Mouse (Mus musculus) midbrain, embryonic 12.5 days (tissue): Measurements from ENCODE around the gene Eda. TPM values are rescaled to one million over a fixed set of nuclear protein-coding genes. Genes with fewer than 3 reads are reported as not detected.

ENCODE experiments used
- ATAC-seq: fragments of 200-750 bp; cut with Nextera tagmentation; 2 replicates; pipeline ENCODE4 v1.8.0; 2017; ENCODE audit warnings: low read depth, moderate TSS enrichment, moderate library complexity; ENCODE audit not compliant: low FRiP score
- H3K27ac ChIP-seq: fragments of 300-500 bp; sonication (generic); replicated peaks from 2 replicates; pipeline ENCODE4 v1.5.1; 2016; ENCODE audit warnings: mild to moderate bottlenecking
- H3K27me3 ChIP-seq: fragments of 300-500 bp; sonication (generic); 2 replicates; pipeline ENCODE4 v1.6.1; 2016; ENCODE audit warnings: mild to moderate bottlenecking
- H3K36me3 ChIP-seq: fragments of 300-500 bp; sonication (generic); 2 replicates; pipeline ENCODE4 v1.6.1; 2016
- H3K4me1 ChIP-seq: fragments of 300-500 bp; sonication (generic); 2 replicates; pipeline ENCODE4 v1.6.1; 2016
- H3K4me2 ChIP-seq: fragments of 300-500 bp; sonication (generic); replicated peaks from 2 replicates; pipeline ENCODE4 v1.6.1; 2016; ENCODE audit warnings: mild to moderate bottlenecking, moderate library complexity
- H3K4me3 ChIP-seq: fragments of 300-500 bp; sonication (generic); 2 replicates; pipeline ENCODE4 v1.5.1; 2016; ENCODE audit warnings: mild to moderate bottlenecking
- H3K9ac ChIP-seq: fragments of 300-500 bp; sonication (generic); replicated peaks from 2 replicates; pipeline ENCODE4 v1.6.1; 2016; ENCODE audit warnings: mild to moderate bottlenecking, moderate library complexity
- H3K9me3 ChIP-seq: fragments of 300-500 bp; sonication (generic); 2 replicates; pipeline ENCODE4 v1.6.1; 2016; ENCODE audit warnings: mild to moderate bottlenecking
- WGBS: fragments of 180-500 bp; shearing (Covaris S2); methylation state at CpG from one replicate; pipeline ENCODE4 v1.1.7; 2016; 5-methylcytosine and 5-hydroxymethylcytosine counted together
- polyA plus RNA-seq: library from polyadenylated mRNA; unstranded; fragments of >200 nt; fragmentation: Nextera tagmentation; extraction: Ambion mirVana; gene quantifications from 2 replicates; pipeline ENCODE4 v1.2.1, GENCODE M21; 2016

The Eda gene
- polyA plus RNA-seq, 1 experiment from 2014 or later, result 2.7 TPM

GRCm38 (mm10) chrX:100314172-100314902, 338.9 kb downstream of the Eda start:
- no peaks in the 10 kb centered on the region for H3K4me1 ChIP-seq

GRCm38 (mm10) chrX:100340687-100341086, 365.3 kb downstream of the Eda start:
- no peak overlapping the region for H3K4me2 ChIP-seq
- H3K4me1 ChIP-seq, result no peaks in the 10 kb centered on the region
- no peaks in the 10 kb centered on the region for H3K9me3 ChIP-seq
- no peak for ATAC-seq
- no peaks in the 10 kb centered on the region for H3K36me3 ChIP-seq
- no peak overlapping the region for H3K27ac ChIP-seq
- no peak overlapping the region for H3K4me3 ChIP-seq
- 76% methylated on average over 2 of the region's 2 CpGs for WGBS
- H3K27me3 ChIP-seq, result peaks cover 23% of the 10 kb centered on the region; the same call in 1 of the 2 replicates
- H3K9ac ChIP-seq, result no peak overlapping the region

More at GRCm38 (mm10) chrX:100314172-100314902, 338.9 kb downstream of the Eda start:
- Histone ChIP-seq H3K27ac (no peak overlapping the region), H3K36me3 (no peaks in the 10 kb centered on the region), H3K4me2 (no peak overlapping the region), H3K9me3 (no peaks in the 10 kb centered on the region), H3K27me3 (no peaks in the 10 kb centered on the region), H3K4me3 (no peak overlapping the region), H3K9ac (no peak overlapping the region)
- ATAC-seq, result no peak

- Histone ChIP-seq H3K27me3 (peaks cover 10% of the 10 kb centered on the region), H3K36me3 (no peaks in the 10 kb centered on the region), H3K27ac (no peak overlapping the region), H3K4me3 (no peak overlapping the region), H3K4me1 (no peaks in the 10 kb centered on the region), H3K9ac (no peak overlapping the region), H3K9me3 (no peaks in the 10 kb centered on the region), H3K4me2 (no peak overlapping the region)
- WGBS, result 82% methylated on average over 2 of the region's 2 CpGs
- no peak for ATAC-seq
Observed at GRCm38 (mm10) chrX:100344433-100344832, 369.0 kb downstream of the Eda start.

- ATAC-seq, result no peak
- peaks cover 22% of the 10 kb centered on the region for H3K27me3 ChIP-seq
- H3K4me2 ChIP-seq, result no peak overlapping the region
- no peaks in the 10 kb centered on the region for H3K9me3 ChIP-seq
- WGBS, result 92% methylated on average over 2 of the region's 2 CpGs
- no peaks in the 10 kb centered on the region for H3K36me3 ChIP-seq
- no peak overlapping the region for H3K4me3 ChIP-seq
- H3K27ac ChIP-seq, result no peak overlapping the region
- no peaks in the 10 kb centered on the region for H3K4me1 ChIP-seq
- H3K9ac ChIP-seq, result no peak overlapping the region
Observed at GRCm38 (mm10) chrX:100356974-100357373, 381.6 kb downstream of the Eda start.

GRCm38 (mm10) chrX:100389887-100390286, 414.5 kb downstream of the Eda start:
- Histone ChIP-seq H3K36me3 (no peaks in the 10 kb centered on the region), H3K9ac (no peak overlapping the region), H3K27ac (no peak overlapping the region), H3K9me3 (no peaks in the 10 kb centered on the region), H3K27me3 (peaks cover 14% of the 10 kb centered on the region; the same call in 1 of the 2 replicates), H3K4me2 (no peak overlapping the region), H3K4me3 (no peak overlapping the region), H3K4me1 (no peaks in the 10 kb centered on the region)
- 79% methylated on average over 1 of the region's 1 CpGs for WGBS
- ATAC-seq, result no peak

GRCm38 (mm10) chrX:100392304-100392703, 416.9 kb downstream of the Eda start:
- no peak for ATAC-seq
- H3K4me2 ChIP-seq, result no peak overlapping the region
- 36% methylated on average over 6 of the region's 6 CpGs for WGBS
- H3K4me1 ChIP-seq, result no peaks in the 10 kb centered on the region
- H3K9me3 ChIP-seq, result no peaks in the 10 kb centered on the region
- no peaks in the 10 kb centered on the region for H3K36me3 ChIP-seq
- no peak overlapping the region for H3K27ac ChIP-seq
- H3K27me3 ChIP-seq, result peaks cover 23% of the 10 kb centered on the region
- no peak overlapping the region for H3K4me3 ChIP-seq
- no peak overlapping the region for H3K9ac ChIP-seq

- Histone ChIP-seq H3K4me1 (no peaks in the 10 kb centered on the region), H3K27me3 (peaks cover 36% of the 10 kb centered on the region), H3K4me2 (no peak overlapping the region), H3K36me3 (no peaks in the 10 kb centered on the region), H3K27ac (no peak overlapping the region), H3K9ac (no peak overlapping the region), H3K4me3 (no peak overlapping the region), H3K9me3 (no peaks in the 10 kb centered on the region)
- WGBS, result 70% methylated on average over 7 of the region's 7 CpGs
- ATAC-seq, result no peak
Observed at GRCm38 (mm10) chrX:100394223-100394861, 418.9 kb downstream of the Eda start.

- Histone ChIP-seq H3K4me2 (no peak overlapping the region), H3K4me3 (no peak overlapping the region), H3K4me1 (no peaks in the 10 kb centered on the region), H3K9ac (no peak overlapping the region), H3K36me3 (no peaks in the 10 kb centered on the region), H3K27me3 (peaks cover 36% of the 10 kb centered on the region), H3K9me3 (no peaks in the 10 kb centered on the region), H3K27ac (no peak overlapping the region)
- 84% methylated on average over 8 of the region's 8 CpGs for WGBS
- no peak for ATAC-seq
Observed at GRCm38 (mm10) chrX:100395026-100395425, 419.6 kb downstream of the Eda start.

GRCm38 (mm10) chrX:100400900-100401299, 425.5 kb downstream of the Eda start:
- Histone ChIP-seq H3K4me3 (no peak overlapping the region), H3K36me3 (no peaks in the 10 kb centered on the region), H3K27ac (no peak overlapping the region), H3K4me2 (no peak overlapping the region), H3K4me1 (no peaks in the 10 kb centered on the region), H3K27me3 (peaks cover 26% of the 10 kb centered on the region), H3K9ac (no peak overlapping the region), H3K9me3 (no peaks in the 10 kb centered on the region)
- ATAC-seq, result no peak

GRCm38 (mm10) chrX:100401657-100402056, 426.3 kb downstream of the Eda start:
- Histone ChIP-seq H3K27ac (no peak overlapping the region), H3K27me3 (peaks cover 24% of the 10 kb centered on the region; the same call in 1 of the 2 replicates), H3K4me2 (no peak overlapping the region), H3K4me1 (no peaks in the 10 kb centered on the region), H3K36me3 (no peaks in the 10 kb centered on the region), H3K9ac (no peak overlapping the region), H3K4me3 (no peak overlapping the region), H3K9me3 (no peaks in the 10 kb centered on the region)
- no peak for ATAC-seq
- 79% methylated on average over 5 of the region's 5 CpGs for WGBS

- no peak for ATAC-seq
- no peak overlapping the region for H3K9ac ChIP-seq
- 76% methylated on average over 1 of the region's 1 CpGs for WGBS
Observed at GRCm38 (mm10) chrX:100409245-100409644, 433.8 kb downstream of the Eda start.

GRCm38 (mm10) chrX:100428693-100429092, 453.3 kb downstream of the Eda start, which contains the start of gene Otud6a:
Gene Otud6a (plus strand): TSS chrX:100429013.
- H3K27ac ChIP-seq, result no peak within 1 kb of the TSS
- no peak within 1 kb of the TSS for H3K9ac ChIP-seq
- H3K4me1 ChIP-seq, result no peaks in the 10 kb centered on the region
- H3K4me3 ChIP-seq, result no peak within 1 kb of the TSS
- H3K9me3 ChIP-seq, result no peaks in the 10 kb centered on the region
- ATAC-seq, result no peak
- H3K4me2 ChIP-seq, result no peak within 1 kb of the TSS
- peaks cover 22% of the 10 kb centered on the region for H3K27me3 ChIP-seq
- H3K36me3 ChIP-seq, result no peaks in the 10 kb centered on the region
- 88% methylated on average over 21 of the region's 21 CpGs for WGBS

More at GRCm38 (mm10) chrX:100409245-100409644, 433.8 kb downstream of the Eda start:
- H3K4me1 ChIP-seq, result no peaks in the 10 kb centered on the region
- H3K9me3 ChIP-seq, result no peaks in the 10 kb centered on the region
- H3K36me3 ChIP-seq, result no peaks in the 10 kb centered on the region
- H3K27ac ChIP-seq, result no peak overlapping the region
- H3K4me2 ChIP-seq, result no peak overlapping the region
- H3K4me3 ChIP-seq, result no peak overlapping the region
- peaks cover 5% of the 10 kb centered on the region; the same call in 1 of the 2 replicates for H3K27me3 ChIP-seq
